Mouse (Mus musculus) layer of hippocampus, postnatal 36 days (tissue): Measurements from ENCODE around the gene Gm3500. TPM values are rescaled to one million over a fixed set of nuclear protein-coding genes. Genes with fewer than 3 reads are reported as not detected.
"Not testable (repeated sequence)": the region's sequence is repeated elsewhere in the genome, so short reads cannot be mapped to it uniquely, and the experiment has no call there.

Experiments used
- DNase-seq, 2 experiments: peaks; one replicate each; pipeline ENCODE4 v3.0.0; 2022
- total RNA-seq, 2 experiments: library from RNA; stranded (reverse); gene quantifications; 2 replicates each; pipeline ENCODE4 v1.2.3; 2021

Gene Gm3500
- total RNA-seq: not detected

GRCm38 (mm10) chr14:5388949-5389348 lies at the start of gene Gm3500:
TSS of gene Gm3500 (minus strand) at chr14:5389049.
- DNase-seq: not testable (repeated sequence)

DNA sequence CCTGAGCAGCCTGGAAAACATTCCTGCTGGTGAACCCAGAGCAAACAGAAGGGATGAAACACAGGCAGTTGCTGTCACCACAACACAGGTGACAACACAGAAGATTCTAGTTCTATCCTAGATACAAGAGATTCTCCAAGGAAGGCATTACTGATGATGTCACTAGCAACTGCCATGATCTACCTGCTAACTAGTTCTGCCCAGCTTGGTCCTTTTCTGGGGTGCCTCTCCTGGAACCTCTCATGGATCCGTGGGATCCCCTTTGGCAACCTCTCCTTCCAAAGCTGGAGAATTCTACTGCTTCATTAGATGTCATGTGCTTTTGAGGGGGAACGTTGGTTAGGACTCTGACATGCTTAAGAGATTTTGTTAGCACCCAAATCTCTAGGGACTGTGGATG lies 54.0 kb downstream of the Gm3500 start, which contains the start of gene Gm3542:
TSS of gene Gm3542 (minus strand) at position 101 of the 400 bp plus-strand sequence.
- DNase-seq: not testable (repeated sequence)

Other genes with a start within 250 kb of the Gm3500 start
- gene Gm3317, start 224.5 kb downstream of the Gm3500 start, total RNA-seq: not detected
- not detected for gene Gm8271, start 203.3 kb downstream of the Gm3500 start, total RNA-seq
- gene Gm3526, start 128.5 kb downstream of the Gm3500 start, total RNA-seq: not detected
- gene Gm3542, start 54.1 kb downstream of the Gm3500 start, total RNA-seq: not detected
- 1 to 10 TPM; 3.3 to 3.8 TPM for gene Gm3194, start 66.4 kb upstream of the Gm3500 start, total RNA-seq
- not detected for gene Gm8246, start 88.8 kb upstream of the Gm3500 start, total RNA-seq
- gene Gm3187, start 95.2 kb upstream of the Gm3500 start, total RNA-seq: not detected
- under 1 TPM; 0.35 to 0.78 TPM for gene Gm3488, start 112.6 kb upstream of the Gm3500 start, total RNA-seq
- gene Gm3532, start 149.4 kb upstream of the Gm3500 start, total RNA-seq: not detected
- not detected for gene Gm8265, start 244.0 kb upstream of the Gm3500 start, total RNA-seq